Mouse (Mus musculus) small intestine, adult 2 months (tissue): ENCODE measurements around the gene Ormdl3.

Source experiments
- CTCF ChIP-seq: fragments of 200-500 bp; IDR thresholded peaks from 2 replicates; pipeline ENCODE4 v1.5.1; 2012; ENCODE audit warnings: low read depth, mild to moderate bottlenecking, control low read depth, inconsistent platforms, low read length, moderate library complexity, mixed read lengths; ENCODE audit not compliant: insufficient replicate concordance, insufficient read length; ENCODE audit errors: extremely low read depth
- POLR2A ChIP-seq: fragments of 200-500 bp; IDR thresholded peaks from 2 replicates; pipeline ENCODE4 v1.6.1; 2012; ENCODE audit warnings: low read depth, mild to moderate bottlenecking, control low read depth, inconsistent platforms, low read length, moderate library complexity

- TF ChIP-seq CTCF (no peak), POLR2A (peak; percentile 90)
Measured at GRCm38 (mm10) chr11:98586892-98587563, at the start of gene Ormdl3.
